Mouse (Mus musculus): ENCODE data around the gene 6430571L13Rik. TPM values are rescaled to one million over a fixed set of nuclear protein-coding genes. Genes with fewer than 3 reads are reported as not detected.
"Not testable (repeated sequence)": the region's sequence is repeated elsewhere in the genome, so short reads cannot be mapped to it uniquely, and the experiment has no call there.

Gene 6430571L13Rik
- polyA plus RNA-seq, 1 experiment from 2014 or later, result 1.1 TPM

GRCm38 (mm10) chr9:107300224-107300973 is 40.0 kb upstream of the 6430571L13Rik start:
- H3K27ac ChIP-seq, result no peak overlapping the region
- H3K4me1 ChIP-seq (replicated peaks), result peaks cover 54% of the 10 kb centered on the region
- H3K9me3 ChIP-seq (replicated peaks), result no peaks in the 10 kb centered on the region
- 87% methylated on average over 30 of the region's 30 CpGs for WGBS
- H3K9ac ChIP-seq, result no peak overlapping the region
- H3K27me3 ChIP-seq, result no peaks in the 10 kb centered on the region
- no peak overlapping the region for H3K4me3 ChIP-seq
- peaks cover 26% of the 10 kb centered on the region for H3K36me3 ChIP-seq
- no peak overlapping the region for H3K4me2 ChIP-seq
- no peak for ATAC-seq (replicated peaks; ENCODE audit: insufficient number of reproducible peaks, insufficient read depth, low FRiP score, low read depth)

- peaks cover 60% of the 10 kb centered on the region for H3K4me1 ChIP-seq (replicated peaks)
- H3K36me3 ChIP-seq, result peaks cover 26% of the 10 kb centered on the region
- H3K4me2 ChIP-seq, result no peak overlapping the region
- no peaks in the 10 kb centered on the region for H3K27me3 ChIP-seq
- ATAC-seq (replicated peaks; ENCODE audit: insufficient number of reproducible peaks, insufficient read depth, low FRiP score, low read depth), result no peak
- no peaks in the 10 kb centered on the region for H3K9me3 ChIP-seq (replicated peaks)
- 76% methylated on average over 17 of the region's 17 CpGs for WGBS
- H3K27ac ChIP-seq, result 0 out of 2 replicates have a peak overlapping the region, but pooled peaks have one; percentile 16
- H3K4me3 ChIP-seq, result no peak overlapping the region
- H3K9ac ChIP-seq, result no peak overlapping the region
Measured at GRCm38 (mm10) chr9:107301554-107302331, 38.7 kb upstream of the 6430571L13Rik start.

GRCm38 (mm10) chr9:107302592-107302991 is 37.8 kb upstream of the 6430571L13Rik start:
- peaks cover 26% of the 10 kb centered on the region for H3K36me3 ChIP-seq
- H3K9me3 ChIP-seq (replicated peaks), result no peaks in the 10 kb centered on the region
- peaks cover 69% of the 10 kb centered on the region for H3K4me1 ChIP-seq (replicated peaks)
- no peak overlapping the region for H3K9ac ChIP-seq
- WGBS, result 49% methylated on average over 7 of the region's 7 CpGs
- ATAC-seq (replicated peaks; ENCODE audit: insufficient number of reproducible peaks, insufficient read depth, low FRiP score, low read depth), result no peak
- no peaks in the 10 kb centered on the region for H3K27me3 ChIP-seq
- H3K27ac ChIP-seq, result no peak overlapping the region
- no peak overlapping the region for H3K4me3 ChIP-seq
- no peak overlapping the region for H3K4me2 ChIP-seq

GRCm38 (mm10) chr9:107303121-107303820 is 37.1 kb upstream of the 6430571L13Rik start:
- Histone ChIP-seq H3K9ac (no peak overlapping the region), H3K4me1 (replicated peaks) (peaks cover 70% of the 10 kb centered on the region), H3K27me3 (no peaks in the 10 kb centered on the region), H3K27ac (no peak overlapping the region), H3K4me2 (no peak overlapping the region), H3K9me3 (replicated peaks) (no peaks in the 10 kb centered on the region), H3K4me3 (no peak overlapping the region), H3K36me3 (peaks cover 26% of the 10 kb centered on the region)
- ATAC-seq (replicated peaks; ENCODE audit: insufficient number of reproducible peaks, insufficient read depth, low FRiP score, low read depth), result no peak
- 64% methylated on average over 9 of the region's 9 CpGs for WGBS

- H3K36me3 ChIP-seq, result peaks cover 26% of the 10 kb centered on the region
- 82% methylated on average over 5 of the region's 5 CpGs for WGBS
- H3K4me3 ChIP-seq, result no peak overlapping the region
- H3K27me3 ChIP-seq, result no peaks in the 10 kb centered on the region
- H3K9me3 ChIP-seq (replicated peaks), result no peaks in the 10 kb centered on the region
- no peak overlapping the region for H3K9ac ChIP-seq
- ATAC-seq (replicated peaks; ENCODE audit: insufficient number of reproducible peaks, insufficient read depth, low FRiP score, low read depth), result no peak
- H3K4me2 ChIP-seq, result no peak overlapping the region
- no peak overlapping the region for H3K27ac ChIP-seq
- peaks cover 69% of the 10 kb centered on the region for H3K4me1 ChIP-seq (replicated peaks)
Measured at GRCm38 (mm10) chr9:107303900-107304299, 36.5 kb upstream of the 6430571L13Rik start.

GRCm38 (mm10) chr9:107304383-107304782 is 36.0 kb upstream of the 6430571L13Rik start:
- 93% methylated on average over 3 of the region's 3 CpGs for WGBS
- no peak overlapping the region for H3K4me2 ChIP-seq
- no peak overlapping the region for H3K27ac ChIP-seq
- peaks cover 26% of the 10 kb centered on the region for H3K36me3 ChIP-seq
- no peaks in the 10 kb centered on the region for H3K27me3 ChIP-seq
- no peak for ATAC-seq (replicated peaks; ENCODE audit: insufficient number of reproducible peaks, insufficient read depth, low FRiP score, low read depth)
- H3K4me3 ChIP-seq, result no peak overlapping the region
- H3K9me3 ChIP-seq (replicated peaks), result no peaks in the 10 kb centered on the region
- peaks cover 69% of the 10 kb centered on the region for H3K4me1 ChIP-seq (replicated peaks)
- no peak overlapping the region for H3K9ac ChIP-seq

GRCm38 (mm10) chr9:107305012-107305411 is 35.4 kb upstream of the 6430571L13Rik start:
- WGBS, result 77% methylated on average over 4 of the region's 4 CpGs
- Histone ChIP-seq H3K27ac (peak overlapping the region; percentile 50; the same call in 1 of the 2 replicates), H3K4me2 (no peak overlapping the region), H3K4me1 (replicated peaks) (peaks cover 64% of the 10 kb centered on the region), H3K36me3 (peaks cover 23% of the 10 kb centered on the region), H3K4me3 (no peak overlapping the region), H3K9ac (no peak overlapping the region), H3K9me3 (replicated peaks) (no peaks in the 10 kb centered on the region), H3K27me3 (no peaks in the 10 kb centered on the region)
- no peak for ATAC-seq (replicated peaks; ENCODE audit: insufficient number of reproducible peaks, insufficient read depth, low FRiP score, low read depth)

GRCm38 (mm10) chr9:107305601-107306542 is 34.5 kb upstream of the 6430571L13Rik start:
- Histone ChIP-seq H3K9ac (no peak overlapping the region), H3K27ac (peak overlapping the region; percentile 50; the same call in 1 of the 2 replicates), H3K27me3 (no peaks in the 10 kb centered on the region), H3K36me3 (peaks cover 15% of the 10 kb centered on the region), H3K9me3 (replicated peaks) (no peaks in the 10 kb centered on the region), H3K4me1 (replicated peaks) (peaks cover 59% of the 10 kb centered on the region), H3K4me2 (no peak overlapping the region), H3K4me3 (no peak overlapping the region)
- 49% methylated on average over 13 of the region's 13 CpGs for WGBS
- ATAC-seq (replicated peaks; ENCODE audit: insufficient number of reproducible peaks, insufficient read depth, low FRiP score, low read depth), result no peak

GRCm38 (mm10) chr9:107306673-107307072 is 33.7 kb upstream of the 6430571L13Rik start:
- H3K27me3 ChIP-seq; H3K9me3 ChIP-seq (replicated peaks); H3K4me2 ChIP-seq; H3K4me3 ChIP-seq; H3K9ac ChIP-seq; ATAC-seq (replicated peaks; ENCODE audit: insufficient number of reproducible peaks, insufficient read depth, low FRiP score, low read depth); H3K36me3 ChIP-seq: not testable (repeated sequence)
- WGBS, result 96% methylated on average over 1 of the region's 1 CpGs
- peak overlapping the region; percentile 92; the same call in 1 of the 2 replicates for H3K27ac ChIP-seq
- peaks cover 55% of the 10 kb centered on the region for H3K4me1 ChIP-seq (replicated peaks)

- Histone ChIP-seq H3K27me3 (no peaks in the 10 kb centered on the region), H3K27ac (peak overlapping the region; percentile 92), H3K9me3 (replicated peaks) (no peaks in the 10 kb centered on the region), H3K4me1 (replicated peaks) (peaks cover 50% of the 10 kb centered on the region), H3K4me3 (no peak overlapping the region), H3K36me3 (peaks cover under 1% of the 10 kb centered on the region; the same call in 1 of the 2 replicates), H3K9ac (peak overlapping the region; percentile 31; the same call in 1 of the 2 replicates), H3K4me2 (peak overlapping the region; percentile 51)
- ATAC-seq (replicated peaks; ENCODE audit: insufficient number of reproducible peaks, insufficient read depth, low FRiP score, low read depth), result peak; percentile 12; the same call in 1 of the 2 replicates
- WGBS, result 53% methylated on average over 11 of the region's 11 CpGs
Measured at GRCm38 (mm10) chr9:107307099-107307872, 33.1 kb upstream of the 6430571L13Rik start.
